Mouse (Mus musculus) midbrain, embryonic 13.5 days (tissue): Measurements from ENCODE around the gene Rrp12. TPM values are rescaled to one million over a fixed set of nuclear protein-coding genes. Genes with fewer than 3 reads are reported as not detected.
A peak's percentile ranks its signal among the peaks of the same experiment; 100 is the strongest.

Experiments
- ATAC-seq: fragments of 200-750 bp; cut with Nextera tagmentation; 2 replicates; pipeline ENCODE4 v1.8.0; 2017; ENCODE audit warnings: mild to moderate bottlenecking, moderate TSS enrichment, moderate library complexity
- H3K27ac ChIP-seq: fragments of 300-500 bp; sonication (generic); 2 replicates; pipeline ENCODE4 v1.5.1; 2015; ENCODE audit warnings: inconsistent platforms, mild to moderate bottlenecking, moderate library complexity
- H3K27me3 ChIP-seq: fragments of 300-500 bp; sonication (generic); 2 replicates; pipeline ENCODE4 v1.6.1; 2015; ENCODE audit warnings: mild to moderate bottlenecking, inconsistent platforms
- H3K36me3 ChIP-seq: fragments of 300-500 bp; sonication (generic); 2 replicates; pipeline ENCODE4 v1.6.1; 2015; ENCODE audit warnings: mild to moderate bottlenecking, inconsistent platforms
- H3K4me1 ChIP-seq: fragments of 300-500 bp; sonication (generic); replicated peaks from 2 replicates; pipeline ENCODE4 v1.6.1; 2015; ENCODE audit warnings: inconsistent platforms
- H3K4me2 ChIP-seq: fragments of 300-500 bp; sonication (generic); replicated peaks from 2 replicates; pipeline ENCODE4 v1.6.1; 2015; ENCODE audit warnings: moderate library complexity, mild to moderate bottlenecking, inconsistent platforms
- H3K4me3 ChIP-seq: fragments of 300-500 bp; sonication (generic); replicated peaks from 2 replicates; pipeline ENCODE4 v1.5.1; 2015; ENCODE audit warnings: mild to moderate bottlenecking, inconsistent platforms
- H3K9ac ChIP-seq: fragments of 300-500 bp; sonication (generic); replicated peaks from 2 replicates; pipeline ENCODE4 v1.6.1; 2015; ENCODE audit warnings: mild to moderate bottlenecking, inconsistent platforms
- H3K9me3 ChIP-seq: fragments of 300-500 bp; sonication (generic); 2 replicates; pipeline ENCODE4 v1.6.1; 2016; ENCODE audit warnings: mild to moderate bottlenecking, inconsistent platforms
- WGBS: fragments of 180-500 bp; shearing (Covaris S2); methylation state at CpG from one replicate; pipeline ENCODE4 v1.1.7; 2015; 5-methylcytosine and 5-hydroxymethylcytosine counted together
- polyA plus RNA-seq: library from polyadenylated mRNA; unstranded; fragments of >200 nt; fragmentation: Nextera tagmentation; extraction: Ambion mirVana; gene quantifications from 2 replicates; pipeline ENCODE4 v1.2.1, GENCODE M21; 2015

Rrp12 gene
- polyA plus RNA-seq, 1 experiment from 2014 or later: 15.7 TPM

- Histone ChIP-seq H3K4me3 (no peak overlapping the region), H3K36me3 (no peaks in the 10 kb centered on the region), H3K27me3 (no peaks in the 10 kb centered on the region), H3K4me1 (peaks cover 14% of the 10 kb centered on the region), H3K4me2 (no peak overlapping the region), H3K9me3 (no peaks in the 10 kb centered on the region), H3K27ac (no peak overlapping the region), H3K9ac (no peak overlapping the region)
- WGBS: 82% methylated on average over 4 of the region's 4 CpGs
- ATAC-seq: no peak
Observed at GRCm38 (mm10) chr19:41842706-41843105, 53.3 kb downstream of the Rrp12 start.

GRCm38 (mm10) chr19:41842196-41842595 lies 53.8 kb downstream of the Rrp12 start:
- no peaks in the 10 kb centered on the region for H3K36me3 ChIP-seq
- H3K4me3 ChIP-seq: no peak overlapping the region
- no peaks in the 10 kb centered on the region for H3K27me3 ChIP-seq
- H3K4me1 ChIP-seq: peaks cover 14% of the 10 kb centered on the region
- H3K9ac ChIP-seq: no peak overlapping the region
- ATAC-seq: no peak
- no peak overlapping the region for H3K27ac ChIP-seq
- H3K4me2 ChIP-seq: no peak overlapping the region
- 81% methylated on average over 4 of the region's 4 CpGs for WGBS
- H3K9me3 ChIP-seq: no peaks in the 10 kb centered on the region

- H3K9me3 ChIP-seq: no peaks in the 10 kb centered on the region
- H3K36me3 ChIP-seq: no peaks in the 10 kb centered on the region
- WGBS: 86% methylated on average over 7 of the region's 7 CpGs
- no peak overlapping the region for H3K4me3 ChIP-seq
- no peak for ATAC-seq
- H3K4me2 ChIP-seq: no peak overlapping the region
- H3K9ac ChIP-seq: no peak overlapping the region
- no peaks in the 10 kb centered on the region for H3K27me3 ChIP-seq
- H3K4me1 ChIP-seq: peaks cover 13% of the 10 kb centered on the region
- no peak overlapping the region for H3K27ac ChIP-seq
Observed at GRCm38 (mm10) chr19:41841105-41841750, 54.7 kb downstream of the Rrp12 start.

- no peak overlapping the region for H3K4me3 ChIP-seq
- no peak for ATAC-seq
- H3K27ac ChIP-seq: no peak overlapping the region
- WGBS: 94% methylated on average over 3 of the region's 3 CpGs
- no peak overlapping the region for H3K9ac ChIP-seq
- no peaks in the 10 kb centered on the region for H3K9me3 ChIP-seq
- no peaks in the 10 kb centered on the region for H3K36me3 ChIP-seq
- no peak overlapping the region for H3K4me2 ChIP-seq
- H3K27me3 ChIP-seq: no peaks in the 10 kb centered on the region
- H3K4me1 ChIP-seq: peaks cover 18% of the 10 kb centered on the region
Observed at GRCm38 (mm10) chr19:41839685-41840084, 56.3 kb downstream of the Rrp12 start.

GRCm38 (mm10) chr19:41838808-41839207 lies 57.2 kb downstream of the Rrp12 start:
- peaks cover 18% of the 10 kb centered on the region for H3K4me1 ChIP-seq
- ATAC-seq: no peak
- no peak overlapping the region for H3K9ac ChIP-seq
- no peaks in the 10 kb centered on the region for H3K36me3 ChIP-seq
- H3K4me2 ChIP-seq: no peak overlapping the region
- no peaks in the 10 kb centered on the region for H3K27me3 ChIP-seq
- H3K27ac ChIP-seq: no peak overlapping the region
- H3K4me3 ChIP-seq: no peak overlapping the region
- 85% methylated on average over 6 of the region's 6 CpGs for WGBS
- no peaks in the 10 kb centered on the region for H3K9me3 ChIP-seq

- H3K9me3 ChIP-seq: no peaks in the 10 kb centered on the region
- no peak overlapping the region for H3K4me2 ChIP-seq
- no peak overlapping the region for H3K27ac ChIP-seq
- no peak overlapping the region for H3K4me3 ChIP-seq
- no peak overlapping the region for H3K9ac ChIP-seq
- H3K27me3 ChIP-seq: no peaks in the 10 kb centered on the region; the same call in 1 of the 2 replicates
- H3K36me3 ChIP-seq: no peaks in the 10 kb centered on the region
- peaks cover 28% of the 10 kb centered on the region for H3K4me1 ChIP-seq
- 79% methylated on average over 4 of the region's 4 CpGs for WGBS
- ATAC-seq: no peak
Observed at GRCm38 (mm10) chr19:41837917-41838261, 58.1 kb downstream of the Rrp12 start.

GRCm38 (mm10) chr19:41837194-41837916 lies 58.6 kb downstream of the Rrp12 start:
- Histone ChIP-seq H3K4me2 (no peak overlapping the region), H3K27me3 (peaks cover 4% of the 10 kb centered on the region; the same call in 1 of the 2 replicates), H3K4me3 (no peak overlapping the region), H3K36me3 (no peaks in the 10 kb centered on the region), H3K27ac (no peak overlapping the region), H3K9me3 (no peaks in the 10 kb centered on the region), H3K4me1 (peaks cover 33% of the 10 kb centered on the region), H3K9ac (no peak overlapping the region)
- WGBS: 79% methylated on average over 9 of the region's 9 CpGs
- ATAC-seq: no peak

GRCm38 (mm10) chr19:41836719-41837118 lies 59.3 kb downstream of the Rrp12 start:
- H3K4me2 ChIP-seq: no peak overlapping the region
- H3K27ac ChIP-seq: no peak overlapping the region
- no peak for ATAC-seq
- H3K4me3 ChIP-seq: no peak overlapping the region
- peaks cover 39% of the 10 kb centered on the region for H3K4me1 ChIP-seq
- peaks cover 7% of the 10 kb centered on the region; the same call in 1 of the 2 replicates for H3K27me3 ChIP-seq
- no peak overlapping the region for H3K9ac ChIP-seq
- no peaks in the 10 kb centered on the region for H3K36me3 ChIP-seq
- H3K9me3 ChIP-seq: no peaks in the 10 kb centered on the region
- 43% methylated on average over 3 of the region's 3 CpGs for WGBS

- Histone ChIP-seq H3K36me3 (no peaks in the 10 kb centered on the region), H3K27ac (peak overlapping the region; percentile 49), H3K9ac (peak overlapping the region; percentile 17; the same call in 1 of the 2 replicates), H3K9me3 (no peaks in the 10 kb centered on the region), H3K4me3 (peak overlapping the region; percentile 7; the same call in 1 of the 2 replicates), H3K4me2 (peak overlapping the region; percentile 44), H3K27me3 (peaks cover 8% of the 10 kb centered on the region; the same call in 1 of the 2 replicates), H3K4me1 (peaks cover 46% of the 10 kb centered on the region)
- WGBS: 1% methylated on average over 6 of the region's 6 CpGs
- ATAC-seq: peak; percentile 80
Observed at GRCm38 (mm10) chr19:41835816-41836215, 60.2 kb downstream of the Rrp12 start.

GRCm38 (mm10) chr19:41835407-41835806 lies 60.6 kb downstream of the Rrp12 start:
- Histone ChIP-seq H3K4me2 (peak overlapping the region; percentile 44), H3K36me3 (no peaks in the 10 kb centered on the region), H3K9me3 (no peaks in the 10 kb centered on the region), H3K4me1 (peaks cover 50% of the 10 kb centered on the region), H3K27me3 (peaks cover 8% of the 10 kb centered on the region; the same call in 1 of the 2 replicates), H3K4me3 (peak overlapping the region; percentile 7; the same call in 1 of the 2 replicates), H3K27ac (peak overlapping the region; percentile 12; the same call in 1 of the 2 replicates), H3K9ac (no peak overlapping the region)
- no peak for ATAC-seq
- 41% methylated on average over 6 of the region's 6 CpGs for WGBS

GRCm38 (mm10) chr19:41832501-41833201 lies 63.3 kb downstream of the Rrp12 start:
- Histone ChIP-seq H3K4me2 (peak overlapping the region; percentile 95), H3K9ac (peak overlapping the region; percentile 90), H3K27ac (peak overlapping the region; percentile 25), H3K4me1 (peaks cover 52% of the 10 kb centered on the region), H3K9me3 (no peaks in the 10 kb centered on the region), H3K36me3 (no peaks in the 10 kb centered on the region), H3K4me3 (peak overlapping the region; percentile 84), H3K27me3 (peaks cover 8% of the 10 kb centered on the region; the same call in 1 of the 2 replicates)
- 66% methylated on average over 13 of the region's 13 CpGs for WGBS
- ATAC-seq: no peak
